Mouse (Mus musculus) stomach, embryonic 16.5 days (tissue): Measurements from ENCODE around the gene Hoxa11. TPM values are rescaled to one million over a fixed set of nuclear protein-coding genes. Genes with fewer than 3 reads are reported as not detected.
A peak's percentile ranks its signal among the peaks of the same experiment; 100 is the strongest.

Source experiments
- ATAC-seq: fragments of 200-750 bp; cut with Nextera tagmentation; 2 replicates; pipeline ENCODE4 v1.8.0; 2017; ENCODE audit warnings: moderate number of reproducible peaks, moderate TSS enrichment; ENCODE audit not compliant: insufficient read depth, low FRiP score
- H3K27ac ChIP-seq: fragments of 300-500 bp; sonication (generic); 2 replicates; pipeline ENCODE4 v1.5.1; 2014; ENCODE audit warnings: low read length
- H3K27me3 ChIP-seq: fragments of 300-500 bp; sonication (generic); 2 replicates; pipeline ENCODE4 v1.6.1; 2014; ENCODE audit warnings: low read length, control low read depth, mixed read lengths; ENCODE audit not compliant: control insufficient read depth, insufficient read depth
- H3K36me3 ChIP-seq: fragments of 300-500 bp; sonication (generic); 2 replicates; pipeline ENCODE4 v1.6.1; 2014; ENCODE audit warnings: low read length; ENCODE audit not compliant: control insufficient read depth, insufficient read depth
- H3K4me1 ChIP-seq: fragments of 300-500 bp; sonication (generic); 2 replicates; pipeline ENCODE4 v1.6.1; 2014; ENCODE audit warnings: low read length, control low read depth, mixed read lengths; ENCODE audit not compliant: control insufficient read depth, insufficient read depth
- H3K4me2 ChIP-seq: fragments of 300-500 bp; sonication (generic); 2 replicates; pipeline ENCODE4 v1.6.1; 2014; ENCODE audit warnings: low read depth, low read length, mixed read lengths
- H3K4me3 ChIP-seq: fragments of 300-500 bp; sonication (generic); replicated peaks from 2 replicates; pipeline ENCODE4 v1.5.1; 2014; ENCODE audit warnings: mild to moderate bottlenecking, low read length
- H3K9ac ChIP-seq: fragments of 300-500 bp; sonication (generic); 2 replicates; pipeline ENCODE4 v1.6.1; 2014; ENCODE audit warnings: low read length
- H3K9me3 ChIP-seq: fragments of 300-500 bp; sonication (generic); replicated peaks from 2 replicates; pipeline ENCODE4 v1.6.1; 2016; ENCODE audit warnings: low read length, control low read depth; ENCODE audit not compliant: control insufficient read depth
- WGBS: fragments of 180-500 bp; shearing (Covaris S2); extraction: QIAGEN DNeasy Blood & Tissue Kit; methylation state at CpG from one replicate; pipeline ENCODE4 v1.1.7; 2014; 5-methylcytosine and 5-hydroxymethylcytosine counted together
- polyA plus RNA-seq: library from polyadenylated mRNA; unstranded; fragments of >200 nt; fragmentation: Nextera tagmentation; extraction: Ambion mirVana; gene quantifications from 2 replicates; pipeline ENCODE4 v1.2.1, GENCODE M21; 2015

The Hoxa11 gene
- polyA plus RNA-seq, 1 experiment from 2014 or later, result not detected

DNA sequence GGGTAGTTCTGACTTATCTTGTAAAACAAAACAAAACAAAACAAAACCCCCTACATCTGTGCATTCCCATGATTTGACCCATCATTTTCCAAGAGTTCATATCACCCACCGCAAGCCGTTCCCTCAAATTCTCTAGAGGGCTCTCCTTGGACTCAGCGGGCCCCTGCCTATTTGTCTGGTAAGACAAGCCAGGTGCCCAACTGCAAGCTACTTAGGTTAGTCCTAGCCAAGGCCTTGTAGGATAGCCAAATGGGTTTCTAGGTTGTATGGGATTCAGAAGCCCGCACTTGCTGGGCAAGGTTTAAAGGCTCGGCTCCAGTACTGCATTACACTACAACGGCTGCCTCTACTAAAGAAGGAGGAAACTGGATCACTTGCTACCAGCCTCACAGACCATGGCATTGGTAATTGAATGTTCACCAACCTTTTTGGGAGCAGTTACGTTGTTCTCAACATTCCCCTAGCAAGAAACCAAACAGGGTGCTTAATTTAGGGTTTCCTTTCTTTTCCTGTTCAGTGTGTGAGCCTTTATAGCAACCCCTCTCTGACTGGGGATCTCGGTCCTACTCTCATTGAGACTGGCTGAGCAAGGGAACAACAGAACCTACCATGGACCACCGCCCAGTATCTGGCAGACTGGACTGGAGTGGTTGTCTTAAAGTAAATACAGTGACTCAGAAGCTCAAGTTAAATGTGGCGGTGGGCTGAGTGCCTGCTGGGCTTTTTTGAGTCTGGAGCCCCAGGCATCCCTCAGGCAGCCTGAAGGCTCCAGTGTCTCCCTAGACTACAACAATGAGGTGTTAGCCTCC lies 8.1 kb downstream of the Hoxa11 start:
- Histone ChIP-seq H3K4me2 (no peak overlapping the region), H3K9me3 (no peaks in the 10 kb centered on the region), H3K4me3 (no peak overlapping the region), H3K27me3 (peaks cover 92% of the 10 kb centered on the region), H3K27ac (no peak overlapping the region), H3K36me3 (no peaks in the 10 kb centered on the region), H3K4me1 (peaks cover 8% of the 10 kb centered on the region; the same call in 1 of the 2 replicates), H3K9ac (no peak overlapping the region)
- no peak for ATAC-seq
- WGBS, result 10% methylated on average over 10 of the region's 10 CpGs

DNA sequence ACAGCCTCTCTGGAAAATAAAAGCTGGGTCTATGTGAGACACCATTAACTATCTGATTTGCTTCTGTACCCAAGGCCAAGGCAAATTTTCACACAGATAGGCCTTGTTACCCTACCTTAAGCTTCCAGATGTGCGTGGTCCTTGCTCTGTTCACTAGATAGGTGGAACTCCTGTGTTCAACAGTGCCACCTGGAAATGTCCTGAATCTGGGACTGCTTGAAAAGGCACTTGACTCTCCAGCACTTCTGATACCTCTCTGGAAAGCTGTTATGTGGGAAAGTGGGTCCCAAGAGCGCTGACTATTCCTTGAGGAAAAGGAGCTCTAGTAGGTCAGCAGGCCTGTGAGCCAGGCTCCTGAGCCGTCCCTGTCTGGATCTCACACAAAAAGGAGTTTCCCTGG lies 8.8 kb downstream of the Hoxa11 start:
- Histone ChIP-seq H3K4me2 (no peak overlapping the region), H3K9ac (no peak overlapping the region), H3K4me3 (no peak overlapping the region), H3K27ac (no peak overlapping the region), H3K36me3 (no peaks in the 10 kb centered on the region), H3K9me3 (no peaks in the 10 kb centered on the region), H3K27me3 (peaks cover 91% of the 10 kb centered on the region), H3K4me1 (peaks cover 8% of the 10 kb centered on the region; the same call in 1 of the 2 replicates)
- no peak for ATAC-seq
- WGBS, result 18% methylated on average over 3 of the region's 3 CpGs

DNA sequence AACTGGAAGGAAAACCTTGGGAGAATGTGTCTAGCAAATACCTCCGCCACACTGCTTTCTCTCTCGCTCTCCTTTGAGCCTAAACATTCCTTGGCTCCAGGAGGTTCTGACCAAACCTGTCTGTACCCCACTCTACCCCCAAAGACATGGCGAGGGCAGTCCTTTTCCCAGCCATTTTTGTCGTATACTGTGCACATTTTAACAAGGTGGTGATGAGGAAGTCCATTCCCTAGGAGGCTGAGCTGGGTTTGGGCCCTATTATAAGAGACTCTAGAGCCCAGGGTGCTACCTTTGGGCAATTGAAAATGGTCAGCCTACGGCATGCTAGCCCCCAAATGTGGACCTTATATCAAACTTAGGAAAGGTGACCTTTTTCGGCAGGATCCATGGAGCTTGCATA lies 9.7 kb downstream of the Hoxa11 start:
- Histone ChIP-seq H3K4me2 (no peak overlapping the region), H3K27ac (no peak overlapping the region), H3K36me3 (no peaks in the 10 kb centered on the region), H3K4me3 (no peak overlapping the region), H3K9me3 (no peaks in the 10 kb centered on the region), H3K9ac (no peak overlapping the region), H3K27me3 (peaks cover 87% of the 10 kb centered on the region), H3K4me1 (peaks cover 8% of the 10 kb centered on the region; the same call in 1 of the 2 replicates)
- WGBS, result 21% methylated on average over 6 of the region's 6 CpGs
- ATAC-seq, result no peak

DNA sequence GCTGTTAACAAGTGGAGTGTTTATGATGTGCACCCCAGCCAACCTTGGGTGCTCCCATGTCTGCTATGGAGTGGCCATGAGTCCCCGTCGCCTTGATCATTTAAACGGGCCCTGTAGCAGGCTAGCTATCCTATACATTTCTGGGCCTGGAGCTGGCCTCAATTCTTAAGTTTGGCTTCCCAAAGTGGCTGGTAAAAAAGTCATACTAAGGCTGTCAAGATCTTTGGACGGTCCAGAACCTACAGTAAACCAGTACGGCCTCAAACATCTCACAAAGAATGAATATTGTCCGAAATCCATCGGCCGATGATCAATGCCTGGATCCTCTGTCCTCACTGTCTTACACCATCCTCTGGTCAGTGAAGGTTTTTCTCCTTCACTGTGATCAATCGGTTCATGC lies 10.3 kb downstream of the Hoxa11 start:
- no peak overlapping the region for H3K27ac ChIP-seq
- H3K27me3 ChIP-seq, result peaks cover 87% of the 10 kb centered on the region
- no peaks in the 10 kb centered on the region for H3K9me3 ChIP-seq
- no peaks in the 10 kb centered on the region for H3K36me3 ChIP-seq
- 31% methylated on average over 9 of the region's 9 CpGs for WGBS
- no peak overlapping the region for H3K9ac ChIP-seq
- ATAC-seq, result no peak
- H3K4me1 ChIP-seq, result peaks cover 8% of the 10 kb centered on the region; the same call in 1 of the 2 replicates
- no peak overlapping the region for H3K4me3 ChIP-seq
- H3K4me2 ChIP-seq, result no peak overlapping the region

DNA sequence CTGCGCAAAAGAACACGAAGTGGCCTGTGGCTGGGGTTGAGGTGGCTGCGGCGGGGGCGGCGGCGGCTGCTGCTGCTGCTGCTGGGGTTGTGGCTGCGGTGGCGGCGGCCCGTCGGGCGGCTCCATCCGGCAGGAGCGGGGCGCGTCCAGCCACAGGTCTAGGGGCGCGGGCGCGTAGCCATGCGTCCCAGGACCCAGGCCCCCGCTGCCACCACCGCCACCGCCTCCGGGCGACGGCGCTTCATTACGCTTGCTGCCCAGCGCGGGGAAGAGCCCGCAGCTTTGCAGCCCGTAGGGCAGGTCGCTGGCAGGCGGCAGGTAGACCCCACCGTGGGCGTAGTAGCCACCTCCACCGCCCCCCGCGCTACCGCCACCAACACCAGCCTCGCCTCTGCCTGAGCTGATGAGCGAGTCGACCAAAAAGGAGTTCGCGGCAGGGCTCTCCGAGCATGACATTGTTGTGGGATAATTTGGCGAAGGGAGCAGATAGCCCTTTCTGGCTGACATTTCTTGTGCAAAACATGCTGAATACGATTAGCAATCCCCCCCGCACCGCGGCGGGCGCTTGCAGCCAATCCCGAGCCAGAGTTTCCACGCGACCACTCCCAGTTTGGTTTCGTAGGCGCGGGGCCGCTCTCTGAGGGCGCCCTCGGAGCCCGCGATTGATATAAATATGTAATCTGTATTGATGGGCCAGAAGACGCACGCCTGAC lies 11.0 kb downstream of the Hoxa11 start:
- Histone ChIP-seq H3K27ac (no peak overlapping the region), H3K9ac (no peak overlapping the region), H3K4me1 (peaks cover 4% of the 10 kb centered on the region; the same call in 1 of the 2 replicates), H3K27me3 (peaks cover 87% of the 10 kb centered on the region), H3K36me3 (no peaks in the 10 kb centered on the region), H3K9me3 (no peaks in the 10 kb centered on the region), H3K4me3 (peak overlapping the region; percentile 20; the same call in 1 of the 2 replicates), H3K4me2 (0 out of 2 replicates have a peak overlapping the region, but pooled peaks have one; percentile 4)
- WGBS, result 2% methylated on average over 68 of the region's 68 CpGs
- ATAC-seq, result no peak

DNA sequence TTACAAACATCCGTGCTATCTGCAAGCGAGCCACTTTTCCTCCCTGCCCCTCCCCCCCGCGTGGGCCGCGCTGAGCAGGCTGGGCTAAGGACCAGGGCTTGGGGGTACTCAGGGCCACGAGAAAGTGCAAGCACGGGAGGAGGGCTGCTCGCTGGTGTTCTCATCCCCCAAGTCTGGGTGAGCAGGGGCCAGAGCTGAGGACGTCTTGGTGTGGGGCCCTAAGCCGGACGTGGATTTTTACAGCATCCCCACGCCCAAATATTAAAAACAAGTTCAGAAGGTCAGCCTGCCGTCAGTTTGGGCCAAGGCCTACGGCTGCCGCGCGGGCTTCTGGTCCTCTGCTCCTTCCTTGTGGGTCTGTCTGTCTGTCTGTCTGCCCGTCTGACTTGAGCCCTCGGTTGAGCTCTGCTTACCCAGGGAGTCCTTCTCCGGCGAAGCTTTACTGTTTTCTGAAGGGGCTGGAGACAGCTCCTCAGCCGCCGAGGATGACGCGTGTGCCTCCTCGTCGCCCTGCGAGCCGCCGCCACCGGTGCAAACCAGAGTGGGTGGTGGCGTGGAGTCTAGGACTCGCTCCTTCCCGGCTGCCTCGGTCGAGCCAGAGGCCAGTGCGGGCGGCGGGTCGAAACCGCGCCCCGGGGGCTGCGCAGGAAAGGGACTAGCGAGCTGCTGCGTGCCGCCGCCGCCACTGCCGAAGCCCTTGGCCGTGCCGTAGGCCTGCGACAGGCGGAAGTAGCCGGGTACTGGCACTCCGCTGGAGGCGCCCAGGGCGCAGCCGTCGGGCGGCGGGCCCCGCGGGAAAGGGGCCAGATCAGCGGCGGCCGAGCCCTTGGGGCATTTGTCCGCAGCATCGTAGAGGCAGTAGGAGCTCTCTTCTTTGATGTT lies 11.8 kb downstream of the Hoxa11 start:
- peaks cover 88% of the 10 kb centered on the region for H3K27me3 ChIP-seq
- H3K4me2 ChIP-seq, result 0 out of 2 replicates have a peak overlapping the region, but pooled peaks have one; percentile 4
- peak; percentile 48 for ATAC-seq
- no peak overlapping the region for H3K9ac ChIP-seq
- H3K27ac ChIP-seq, result no peak overlapping the region
- H3K4me1 ChIP-seq, result peaks cover 4% of the 10 kb centered on the region; the same call in 1 of the 2 replicates
- no peaks in the 10 kb centered on the region for H3K36me3 ChIP-seq
- WGBS, result 1% methylated on average over 66 of the region's 70 CpGs
- H3K9me3 ChIP-seq, result no peaks in the 10 kb centered on the region
- H3K4me3 ChIP-seq, result peak overlapping the region; percentile 20

DNA sequence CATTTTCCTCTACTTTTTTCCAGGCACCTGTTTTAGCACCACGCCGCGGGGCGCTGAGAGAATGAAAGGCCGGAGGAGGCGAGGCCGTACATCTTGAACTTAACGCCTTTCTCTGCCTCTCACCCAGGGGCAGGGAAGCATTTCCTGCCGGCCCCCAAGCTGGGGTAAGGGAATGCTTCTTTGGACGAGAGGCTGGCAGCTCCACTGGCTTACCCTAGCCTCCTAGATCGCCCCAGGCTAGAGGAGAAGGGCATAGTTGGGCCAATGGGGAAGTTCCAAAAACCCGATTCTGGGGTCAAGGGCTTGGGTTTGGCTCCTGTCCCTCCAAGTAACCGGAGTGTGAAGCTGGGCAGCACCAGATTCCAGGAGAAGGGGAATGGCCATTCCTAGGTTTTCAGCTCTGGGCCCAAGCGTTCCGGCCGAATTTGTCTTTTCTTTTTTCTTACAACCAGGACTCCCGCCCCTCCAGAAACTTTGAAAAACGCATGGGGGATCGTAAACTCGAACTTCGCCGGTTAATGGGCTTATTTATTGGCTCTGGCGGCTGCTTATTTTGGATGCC lies 12.5 kb downstream of the Hoxa11 start:
- Histone ChIP-seq H3K9ac (no peak overlapping the region), H3K4me3 (no peak overlapping the region)

DNA sequence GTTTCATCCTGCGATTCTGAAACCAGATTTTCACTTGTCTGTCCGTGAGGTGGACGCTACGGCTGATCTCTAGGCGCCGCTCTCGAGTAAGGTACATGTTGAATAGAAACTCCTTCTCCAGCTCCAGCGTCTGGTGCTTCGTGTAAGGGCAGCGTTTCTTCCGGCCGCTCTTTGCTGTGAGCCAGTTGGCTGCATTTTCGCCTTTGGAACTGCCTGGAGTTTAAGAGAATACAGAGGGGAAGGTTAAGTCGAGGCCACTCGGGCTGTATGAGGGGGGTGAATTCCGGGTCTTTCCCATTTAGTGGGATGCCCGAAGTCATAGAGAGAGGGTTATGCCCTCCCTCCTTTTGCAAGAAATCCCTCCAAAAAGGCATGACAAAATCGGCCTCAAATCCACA lies 13.0 kb downstream of the Hoxa11 start:
- no peak for ATAC-seq
- under 1% methylated on average over 18 of the region's 18 CpGs for WGBS
- Histone ChIP-seq H3K27ac (no peak overlapping the region), H3K4me1 (peaks cover 4% of the 10 kb centered on the region; the same call in 1 of the 2 replicates), H3K4me3 (no peak overlapping the region), H3K27me3 (peaks cover 90% of the 10 kb centered on the region), H3K9ac (no peak overlapping the region), H3K9me3 (no peaks in the 10 kb centered on the region), H3K36me3 (no peaks in the 10 kb centered on the region), H3K4me2 (no peak overlapping the region)

More for the DNA sequence above, 12.5 kb downstream of the Hoxa11 start:
- Histone ChIP-seq H3K27me3 (peaks cover 90% of the 10 kb centered on the region), H3K4me1 (peaks cover 4% of the 10 kb centered on the region; the same call in 1 of the 2 replicates), H3K4me2 (no peak overlapping the region), H3K36me3 (no peaks in the 10 kb centered on the region), H3K9me3 (no peaks in the 10 kb centered on the region), H3K27ac (no peak overlapping the region)
- WGBS, result 4% methylated on average over 23 of the region's 23 CpGs
- no peak for ATAC-seq
